ENCODE assay signal across 21 mouse cellular contexts in the genomic region with DNA sequence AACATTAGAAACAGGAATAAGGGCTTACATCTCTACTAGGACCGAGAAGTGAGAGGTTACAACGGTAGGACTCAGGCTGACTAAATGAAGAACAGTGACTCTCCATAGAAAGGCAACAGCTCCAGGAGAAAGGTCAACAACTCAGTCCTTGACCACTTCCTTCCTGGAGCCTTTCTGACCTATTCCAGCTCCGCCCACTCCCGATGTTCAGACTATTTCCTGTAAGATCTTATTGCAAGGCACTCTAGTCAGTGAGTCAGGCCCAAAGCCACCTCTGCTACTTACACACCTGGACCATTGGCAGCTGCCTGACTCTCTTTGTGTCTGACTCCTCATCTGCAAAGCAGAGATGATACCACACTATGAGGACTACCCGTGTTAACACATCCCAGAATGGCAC. TPM values are rescaled to one million over a fixed set of nuclear protein-coding genes. Genes with fewer than 3 reads are reported as not detected.
A peak's percentile ranks its signal among the peaks of the same experiment; 100 is the strongest.
DNase-seq lines count a peak whose midpoint lies in the region; ATAC-seq lines count a peak whose summit lies in the region.
"Had no signal": no experiment of that assay in that cellular context is flagged by ENCODE, and none has a peak within 500 bp of the region (broad histone marks: within the 10 kb centered on the region; RNA-seq: fewer than 3 reads in every experiment).

No protein-coding gene starts in this region.

- no peak for ATAC-seq in kidney, embryonic 14.5 days (ENCODE audit: low FRiP score, low TSS enrichment)
- no peak for ATAC-seq in liver, embryonic 12.5 days
- ATAC-seq: hindbrain, embryonic 16.5 days had no signal

- H3K36me3 ChIP-seq in kidney, embryonic 14.5 days (ENCODE audit: control insufficient read depth, insufficient read depth, low read length) = no peaks in the 10 kb centered on the region
- no peaks in the 10 kb centered on the region for H3K36me3 ChIP-seq in liver, embryonic 12.5 days
- H3K36me3 ChIP-seq: limb, embryonic 10.5 days; liver, embryonic 13.5 days had no signal

- H3K9ac ChIP-seq in kidney, embryonic 14.5 days (ENCODE audit: low read depth, low read length) = no peak overlapping the region
- no peak overlapping the region for H3K9ac ChIP-seq in liver, embryonic 12.5 days
- H3K9ac ChIP-seq: liver, embryonic 13.5 days had no signal

- H3K4me3 ChIP-seq in kidney, embryonic 14.5 days (ENCODE audit: low read length) = no peak overlapping the region
- no peak overlapping the region for H3K4me3 ChIP-seq in liver, embryonic 12.5 days
- H3K4me3 ChIP-seq: limb, embryonic 10.5 days; liver, embryonic 13.5 days had no signal

- no peaks in the 10 kb centered on the region for H3K27me3 ChIP-seq in kidney, embryonic 14.5 days (ENCODE audit: control insufficient read depth, insufficient read depth, low read length)
- H3K27me3 ChIP-seq in liver, embryonic 12.5 days (replicated peaks) = no peaks in the 10 kb centered on the region
- H3K27me3 ChIP-seq: liver, embryonic 13.5 days had no signal

- H3K4me2 ChIP-seq in kidney, embryonic 14.5 days (replicated peaks; ENCODE audit: low read depth, low read length) = no peak overlapping the region
- no peak overlapping the region for H3K4me2 ChIP-seq in liver, embryonic 12.5 days
- H3K4me2 ChIP-seq: heart, embryonic 11.5 days; liver, embryonic 13.5 days had no signal

- peak; percentile 33 for DNase-seq in adrenal gland, adult 2 months
- DNase-seq in adrenal gland, postnatal 25 days = no peak
- peak; percentile 21 to 29 for DNase-seq in kidney, postnatal 36 days
- DNase-seq in CD4-positive, CD25-positive, alpha-beta regulatory T cell, adult 2 months (ENCODE audit: low read depth, low spot score) = peak; percentile 55
- DNase-seq in lung, postnatal 14 days = peak; percentile 30
- no peak for DNase-seq in frontal cortex, postnatal 25 days (ENCODE audit: low spot score in 2 of 2)
- DNase-seq: cerebellum, postnatal 14 days; gastrocnemius, postnatal 36 days; liver, embryonic 13.5 days; midbrain, embryonic 14.5 days; right cerebral cortex, postnatal 14 days had no signal

- H3K9me3 ChIP-seq in kidney, embryonic 14.5 days (ENCODE audit: control insufficient read depth, low read length) = no peaks in the 10 kb centered on the region
- no peaks in the 10 kb centered on the region for H3K9me3 ChIP-seq in liver, embryonic 12.5 days (replicated peaks)
- H3K9me3 ChIP-seq: limb, embryonic 10.5 days; liver, embryonic 13.5 days had no signal

- no peak overlapping the region for H3K27ac ChIP-seq in kidney, embryonic 14.5 days (ENCODE audit: low read depth, low read length)
- no peak overlapping the region for H3K27ac ChIP-seq in liver, embryonic 12.5 days
- H3K27ac ChIP-seq: limb, embryonic 10.5 days; liver, embryonic 13.5 days had no signal

- no peaks in the 10 kb centered on the region for H3K4me1 ChIP-seq in kidney, embryonic 14.5 days (ENCODE audit: control insufficient read depth, insufficient read depth, low read length)
- peaks cover 29% of the 10 kb centered on the region for H3K4me1 ChIP-seq in liver, embryonic 12.5 days
- H3K4me1 ChIP-seq: limb, embryonic 10.5 days had no signal

- 76% methylated on average over 5 of the region's 5 CpGs for WGBS in kidney, embryonic 14.5 days
- 32% methylated on average over 5 of the region's 5 CpGs for WGBS in liver, embryonic 12.5 days (ENCODE audit: insufficient replicate concordance)

RNA-seq across cellular contexts. Expression of a gene that starts 15.7 kb away (rescaled TPM):
- not detected for total RNA-seq in adrenal gland, adult 2 months (2021)
- polyA plus RNA-seq in adrenal gland, adult 2 months (2012; rRNA removed) = not detected in 2 replicates
- not detected in 2 replicates for total RNA-seq in adrenal gland, postnatal 25 days (2021)
- polyA plus RNA-seq in kidney, embryonic 14.5 days (2014; fragmentation: Nextera tagmentation; extraction: Ambion mirVana) = not detected in 2 replicates
- not detected in 2 replicates for polyA plus RNA-seq in liver, embryonic 12.5 days (2016; fragmentation: Nextera tagmentation; extraction: Ambion mirVana)
- total RNA-seq: ES-E14; gastrocnemius, postnatal 36 days; heart, postnatal 25 days had no signal
- polyA plus RNA-seq: embryonic facial prominence, embryonic 11.5 days; heart, embryonic 11.5 days; hindbrain, embryonic 16.5 days; limb, embryonic 10.5 days; liver, embryonic 13.5 days; midbrain, embryonic 14.5 days; neural tube, embryonic 11.5 days; thymus, postnatal 0 days had no signal

RNA-seq across cellular contexts. Expression of a gene that starts 19.9 kb away (rescaled TPM):
- total RNA-seq in adrenal gland, adult 2 months (2021) = not detected
- not detected in 2 replicates for polyA plus RNA-seq in adrenal gland, adult 2 months (2012; rRNA removed)
- not detected in 2 replicates for total RNA-seq in adrenal gland, postnatal 25 days (2021)
- not detected in 2 replicates for polyA plus RNA-seq in kidney, embryonic 14.5 days (2014; fragmentation: Nextera tagmentation; extraction: Ambion mirVana)
- polyA plus RNA-seq in liver, embryonic 12.5 days (2016; fragmentation: Nextera tagmentation; extraction: Ambion mirVana) = not detected in 2 replicates
- total RNA-seq: ES-E14; gastrocnemius, postnatal 36 days; heart, postnatal 25 days had no signal
- polyA plus RNA-seq: embryonic facial prominence, embryonic 11.5 days; heart, embryonic 11.5 days; hindbrain, embryonic 16.5 days; limb, embryonic 10.5 days; liver, embryonic 13.5 days; midbrain, embryonic 14.5 days; neural tube, embryonic 11.5 days; thymus, postnatal 0 days had no signal

RNA-seq across cellular contexts. Expression of a gene that starts 24.6 kb away (rescaled TPM):
- not detected for total RNA-seq in adrenal gland, adult 2 months (2021)
- polyA plus RNA-seq in adrenal gland, adult 2 months (2012; rRNA removed) = not detected in 2 replicates
- not detected in 2 replicates for total RNA-seq in adrenal gland, postnatal 25 days (2021)
- polyA plus RNA-seq in kidney, embryonic 14.5 days (2014; fragmentation: Nextera tagmentation; extraction: Ambion mirVana) = not detected in 2 replicates
- polyA plus RNA-seq in liver, embryonic 12.5 days (2016; fragmentation: Nextera tagmentation; extraction: Ambion mirVana) = not detected in 2 replicates
- total RNA-seq: ES-E14; gastrocnemius, postnatal 36 days; heart, postnatal 25 days had no signal
- polyA plus RNA-seq: embryonic facial prominence, embryonic 11.5 days; heart, embryonic 11.5 days; hindbrain, embryonic 16.5 days; limb, embryonic 10.5 days; liver, embryonic 13.5 days; midbrain, embryonic 14.5 days; neural tube, embryonic 11.5 days; thymus, postnatal 0 days had no signal

RNA-seq across cellular contexts. Expression of a gene that starts 32.6 kb away (rescaled TPM):
- total RNA-seq in adrenal gland, adult 2 months (2021) = not detected
- not detected in 2 replicates for polyA plus RNA-seq in adrenal gland, adult 2 months (2012; rRNA removed)
- not detected in 2 replicates for total RNA-seq in adrenal gland, postnatal 25 days (2021)
- polyA plus RNA-seq in kidney, embryonic 14.5 days (2014; fragmentation: Nextera tagmentation; extraction: Ambion mirVana) = not detected in 2 replicates
- polyA plus RNA-seq in liver, embryonic 12.5 days (2016; fragmentation: Nextera tagmentation; extraction: Ambion mirVana) = not detected in 2 replicates
- total RNA-seq: ES-E14; gastrocnemius, postnatal 36 days; heart, postnatal 25 days had no signal
- polyA plus RNA-seq: embryonic facial prominence, embryonic 11.5 days; heart, embryonic 11.5 days; hindbrain, embryonic 16.5 days; limb, embryonic 10.5 days; liver, embryonic 13.5 days; midbrain, embryonic 14.5 days; neural tube, embryonic 11.5 days; thymus, postnatal 0 days had no signal

RNA-seq across cellular contexts. Expression of a gene that starts 44.6 kb away (rescaled TPM):
- total RNA-seq in adrenal gland, adult 2 months (2021) = not detected
- not detected in 2 replicates for polyA plus RNA-seq in adrenal gland, adult 2 months (2012; rRNA removed)
- not detected in 2 replicates for total RNA-seq in adrenal gland, postnatal 25 days (2021)
- not detected in 2 replicates for polyA plus RNA-seq in kidney, embryonic 14.5 days (2014; fragmentation: Nextera tagmentation; extraction: Ambion mirVana)
- not detected in 2 replicates for polyA plus RNA-seq in liver, embryonic 12.5 days (2016; fragmentation: Nextera tagmentation; extraction: Ambion mirVana)
- total RNA-seq: ES-E14; gastrocnemius, postnatal 36 days; heart, postnatal 25 days had no signal
- polyA plus RNA-seq: embryonic facial prominence, embryonic 11.5 days; heart, embryonic 11.5 days; hindbrain, embryonic 16.5 days; limb, embryonic 10.5 days; liver, embryonic 13.5 days; midbrain, embryonic 14.5 days; neural tube, embryonic 11.5 days; thymus, postnatal 0 days had no signal

Comparison
In these comparisons a context has a peak if more than half of its experiments do, and no peak if none do; other contexts are left out.
1. DNase-seq: peak in adrenal gland, adult 2 months (single experiment), kidney, postnatal 36 days (2 of 2), CD4-positive, CD25-positive, alpha-beta regulatory T cell, adult 2 months (single experiment) and lung, postnatal 14 days (single experiment); none in adrenal gland, postnatal 25 days (single experiment) and frontal cortex, postnatal 25 days (0 of 2).